Mouse (Mus musculus) forebrain, embryonic 10.5 days (tissue): ENCODE measurements around the gene Focad. TPM values are rescaled to one million over a fixed set of nuclear protein-coding genes. Genes with fewer than 3 reads are reported as not detected.
A peak's percentile ranks its signal among the peaks of the same experiment; 100 is the strongest.

Experiments used
- DNase-seq: peaks from one replicate; pipeline ENCODE4 v3.0.0-alpha.2; 2017; ENCODE audit warnings: low spot score; ENCODE audit errors: extremely low spot score
- H3K27ac ChIP-seq: fragments of 300-500 bp; sonication (generic); 2 replicates; pipeline ENCODE4 v1.5.1; 2016; ENCODE audit warnings: mild to moderate bottlenecking
- H3K27me3 ChIP-seq: fragments of 300-500 bp; sonication (generic); 2 replicates; pipeline ENCODE4 v1.6.1; 2016; ENCODE audit warnings: mild to moderate bottlenecking; ENCODE audit not compliant: poor library complexity, severe bottlenecking
- H3K36me3 ChIP-seq: fragments of 300-500 bp; sonication (generic); replicated peaks from 2 replicates; pipeline ENCODE4 v1.6.1; 2016; ENCODE audit warnings: mild to moderate bottlenecking, moderate library complexity
- H3K4me1 ChIP-seq: fragments of 300-500 bp; sonication (generic); 2 replicates; pipeline ENCODE4 v1.6.1; 2016
- H3K4me3 ChIP-seq: fragments of 300-500 bp; sonication (generic); 2 replicates; pipeline ENCODE4 v1.5.1; 2016; ENCODE audit warnings: mild to moderate bottlenecking, moderate library complexity
- H3K9me3 ChIP-seq: fragments of 300-500 bp; sonication (generic); 2 replicates; pipeline ENCODE4 v1.6.1; 2016; ENCODE audit warnings: mild to moderate bottlenecking, moderate library complexity
- WGBS: fragments of 180-500 bp; shearing (Covaris S2); methylation state at CpG from one replicate; pipeline ENCODE4 v1.1.7; 2016; 5-methylcytosine and 5-hydroxymethylcytosine counted together
- polyA plus RNA-seq: library from polyadenylated mRNA; unstranded; fragments of >200 nt; fragmentation: Nextera tagmentation; extraction: Ambion mirVana; gene quantifications from 2 replicates; pipeline ENCODE4 v1.2.1, GENCODE M21; 2016

Gene Focad
- 18.2 and 18.9 TPM in 2 replicates for polyA plus RNA-seq

DNA sequence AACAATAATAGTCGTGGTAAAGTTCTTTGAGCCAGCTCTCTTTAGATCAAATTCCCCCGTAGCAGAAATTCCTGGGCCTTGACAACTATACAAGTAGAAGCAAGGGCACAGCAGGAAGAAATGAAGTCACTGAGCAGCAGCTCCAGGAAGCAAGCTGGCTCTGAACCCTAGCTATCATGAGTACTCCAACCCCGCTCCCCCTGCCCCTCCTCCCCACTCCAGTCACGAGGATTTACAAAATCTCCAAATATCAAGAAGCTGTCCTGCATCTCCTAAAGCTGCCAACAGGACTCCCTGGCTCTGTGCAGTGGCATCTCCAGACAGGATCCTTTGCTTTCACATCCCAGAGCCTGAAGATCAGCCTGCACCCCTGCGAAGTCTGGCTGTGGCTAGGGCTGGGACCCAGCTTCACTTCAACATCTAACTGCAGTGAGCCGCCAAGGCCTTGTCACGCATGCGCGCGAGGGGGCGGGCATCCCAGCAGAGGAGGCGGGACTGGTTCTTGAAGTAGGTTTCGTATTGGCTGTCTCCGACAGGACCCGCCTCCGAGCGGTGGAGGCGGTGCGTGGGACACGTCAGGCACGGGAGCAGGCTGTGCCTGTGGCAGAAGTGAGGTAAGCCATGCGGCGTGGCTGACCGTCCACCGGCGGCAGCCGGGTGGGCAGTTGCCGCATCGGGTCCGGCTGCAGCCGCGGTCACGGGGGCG is at the start of gene Focad:
Gene Focad (plus strand): TSS at position 568 of the 706 bp plus-strand sequence.
- Histone ChIP-seq H3K4me1 (peaks cover 29% of the 10 kb centered on the region), H3K4me3 (peak within 1 kb of the TSS; percentile 91), H3K9me3 (no peaks in the 10 kb centered on the region), H3K27ac (peak within 1 kb of the TSS; percentile 92), H3K36me3 (no peaks in the 10 kb centered on the region), H3K27me3 (no peaks in the 10 kb centered on the region)
- under 1% methylated on average over 34 of the region's 34 CpGs for WGBS
- DNase-seq = peak; percentile 98

- WGBS = 92% methylated on average over 4 of the region's 4 CpGs
- no peaks in the 10 kb centered on the region for H3K36me3 ChIP-seq
- H3K4me3 ChIP-seq = no peak overlapping the region
- DNase-seq = no peak
- no peaks in the 10 kb centered on the region for H3K27me3 ChIP-seq
- H3K27ac ChIP-seq = no peak overlapping the region
- no peaks in the 10 kb centered on the region for H3K4me1 ChIP-seq
- H3K9me3 ChIP-seq = no peaks in the 10 kb centered on the region
Measured at GRCm38 (mm10) chr4:88045151-88045550, 49.3 kb upstream of the Focad start.

DNA sequence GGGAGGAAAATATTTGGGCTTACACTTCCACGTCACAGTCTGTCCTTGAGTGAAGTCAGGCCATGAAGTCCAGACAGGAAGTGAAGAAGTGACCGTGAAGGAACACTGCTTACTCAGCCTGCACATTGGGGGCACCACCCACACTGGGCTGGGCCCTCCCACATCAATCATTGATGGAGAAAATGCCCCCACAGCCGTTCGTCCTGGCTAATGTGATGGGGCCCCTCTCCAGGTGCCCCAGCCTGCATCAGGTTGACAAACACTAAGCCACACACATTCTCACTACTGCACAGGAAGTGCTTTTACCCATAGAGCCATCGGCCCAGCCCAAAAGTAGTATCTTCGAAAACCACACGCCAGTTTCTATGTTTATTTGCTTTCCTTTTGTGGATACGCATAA is 48.1 kb upstream of the Focad start:
- 81% methylated on average over 8 of the region's 8 CpGs for WGBS
- H3K36me3 ChIP-seq = no peaks in the 10 kb centered on the region

DNA sequence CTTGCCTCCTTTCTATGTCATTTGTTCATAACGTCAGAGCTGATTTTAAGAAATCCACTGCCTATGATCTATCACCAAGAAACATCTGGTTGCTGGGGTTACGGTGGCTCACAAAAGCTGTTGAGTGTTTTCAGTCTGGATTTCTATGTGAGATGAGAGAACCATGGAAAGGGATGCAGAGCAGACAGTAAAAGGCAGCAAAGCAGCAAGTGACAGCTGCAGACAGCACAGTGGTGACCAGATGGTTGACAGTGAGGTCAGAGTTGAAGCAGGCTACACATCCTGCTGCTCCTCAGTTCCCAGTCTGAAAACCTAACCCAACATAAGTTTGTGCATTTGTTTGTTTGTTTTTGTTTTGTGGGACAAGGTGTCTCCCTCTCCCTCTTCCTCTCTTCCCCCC is 19.0 kb upstream of the Focad start:
- no peak for DNase-seq

More for the DNA sequence above, 48.1 kb upstream of the Focad start:
- H3K4me1 ChIP-seq = no peaks in the 10 kb centered on the region
- DNase-seq = no peak
- H3K27ac ChIP-seq = no peak overlapping the region
- H3K9me3 ChIP-seq = no peaks in the 10 kb centered on the region
- H3K27me3 ChIP-seq = no peaks in the 10 kb centered on the region
- H3K4me3 ChIP-seq = no peak overlapping the region

GRCm38 (mm10) chr4:88078983-88079382 is 15.4 kb upstream of the Focad start:
- Histone ChIP-seq H3K27ac (no peak overlapping the region), H3K4me3 (no peak overlapping the region), H3K36me3 (no peaks in the 10 kb centered on the region), H3K9me3 (no peaks in the 10 kb centered on the region), H3K4me1 (0 out of 2 replicates have a peak, but pooled peaks cover 2% of the 10 kb centered on the region), H3K27me3 (no peaks in the 10 kb centered on the region)
- 73% methylated on average over 3 of the region's 3 CpGs for WGBS
- DNase-seq = no peak

More for the DNA sequence above, 19.0 kb upstream of the Focad start:
- 94% methylated on average over 2 of the region's 2 CpGs for WGBS
- Histone ChIP-seq H3K4me1 (0 out of 2 replicates have a peak, but pooled peaks cover 2% of the 10 kb centered on the region), H3K9me3 (no peaks in the 10 kb centered on the region), H3K4me3 (no peak overlapping the region), H3K36me3 (no peaks in the 10 kb centered on the region), H3K27ac (no peak overlapping the region), H3K27me3 (no peaks in the 10 kb centered on the region)

GRCm38 (mm10) chr4:88081417-88081816 is 13.0 kb upstream of the Focad start:
- Histone ChIP-seq H3K36me3 (no peaks in the 10 kb centered on the region), H3K4me3 (no peak overlapping the region), H3K27ac (no peak overlapping the region), H3K9me3 (no peaks in the 10 kb centered on the region), H3K4me1 (0 out of 2 replicates have a peak, but pooled peaks cover 2% of the 10 kb centered on the region), H3K27me3 (no peaks in the 10 kb centered on the region)
- no peak for DNase-seq
- 85% methylated on average over 5 of the region's 5 CpGs for WGBS

DNA sequence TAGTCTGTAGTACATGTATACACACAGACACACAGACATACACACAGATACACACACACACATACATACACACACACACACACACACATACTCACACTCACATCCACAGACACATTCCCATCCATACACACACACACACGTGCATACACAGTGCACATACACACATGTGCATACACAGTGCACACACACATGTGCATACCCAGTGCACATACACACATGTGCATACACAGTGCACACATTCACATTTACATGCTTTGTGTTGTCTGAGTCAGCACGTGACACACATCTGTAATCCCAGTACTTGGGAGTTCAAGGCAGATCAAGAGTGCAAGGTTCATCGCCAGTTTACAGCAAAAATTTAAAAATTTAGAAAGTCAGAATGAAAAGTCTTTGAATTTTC is 12.5 kb upstream of the Focad start:
- no peak overlapping the region for H3K27ac ChIP-seq
- 91% methylated on average over 3 of the region's 3 CpGs for WGBS
- H3K4me1 ChIP-seq = 0 out of 2 replicates have a peak, but pooled peaks cover under 1% of the 10 kb centered on the region
- H3K4me3 ChIP-seq = no peak overlapping the region
- H3K27me3 ChIP-seq = no peaks in the 10 kb centered on the region
- no peaks in the 10 kb centered on the region for H3K36me3 ChIP-seq
- H3K9me3 ChIP-seq = no peaks in the 10 kb centered on the region
- no peak for DNase-seq

DNA sequence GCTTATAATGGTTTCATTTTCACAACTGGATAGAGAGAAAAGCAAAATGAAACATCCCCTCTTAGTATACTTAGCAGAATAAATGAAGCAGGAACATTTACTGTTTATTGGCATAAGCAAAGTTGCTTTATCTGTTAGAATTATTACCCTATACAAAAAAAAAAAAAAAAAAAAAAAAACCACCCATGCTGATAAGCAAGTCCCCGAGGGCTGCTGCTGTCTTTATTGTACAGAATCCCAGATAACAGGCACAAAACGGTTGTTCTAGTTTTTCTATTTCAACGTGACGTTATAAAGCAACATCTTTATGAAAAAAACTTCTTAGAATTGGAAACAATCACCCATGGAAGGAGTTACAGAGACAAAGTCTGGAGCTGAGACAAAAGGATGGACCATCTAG is 12.0 kb upstream of the Focad start:
- Histone ChIP-seq H3K4me3 (no peak overlapping the region), H3K4me1 (no peaks in the 10 kb centered on the region), H3K36me3 (no peaks in the 10 kb centered on the region), H3K27me3 (no peaks in the 10 kb centered on the region), H3K9me3 (no peaks in the 10 kb centered on the region), H3K27ac (no peak overlapping the region)
- WGBS = 93% methylated on average over 4 of the region's 4 CpGs
- DNase-seq = no peak

DNA sequence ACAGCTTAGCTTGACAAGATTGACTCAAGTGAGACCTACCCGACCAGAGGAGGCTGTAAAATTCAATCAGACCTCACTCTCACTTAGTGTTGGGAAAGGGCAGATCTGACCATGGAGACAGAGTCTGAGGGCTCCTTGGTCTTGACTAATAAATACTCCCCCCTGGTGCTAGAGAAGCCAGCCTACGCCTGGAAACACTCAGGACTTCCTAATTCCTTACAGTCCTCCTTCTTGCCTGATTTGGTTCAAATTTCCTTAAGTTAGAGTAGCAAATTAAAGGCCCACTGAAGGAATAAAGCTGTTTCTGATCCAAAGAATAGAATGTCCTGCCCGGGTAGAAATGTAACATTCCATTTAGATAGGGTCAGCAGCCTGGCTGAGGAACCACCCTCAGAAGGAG is 10.6 kb upstream of the Focad start:
- no peak overlapping the region for H3K4me3 ChIP-seq
- no peaks in the 10 kb centered on the region for H3K36me3 ChIP-seq
- no peaks in the 10 kb centered on the region for H3K4me1 ChIP-seq
- DNase-seq = no peak
- no peaks in the 10 kb centered on the region for H3K9me3 ChIP-seq
- WGBS = 65% methylated on average over 3 of the region's 3 CpGs
- no peak overlapping the region for H3K27ac ChIP-seq
- H3K27me3 ChIP-seq = no peaks in the 10 kb centered on the region

DNA sequence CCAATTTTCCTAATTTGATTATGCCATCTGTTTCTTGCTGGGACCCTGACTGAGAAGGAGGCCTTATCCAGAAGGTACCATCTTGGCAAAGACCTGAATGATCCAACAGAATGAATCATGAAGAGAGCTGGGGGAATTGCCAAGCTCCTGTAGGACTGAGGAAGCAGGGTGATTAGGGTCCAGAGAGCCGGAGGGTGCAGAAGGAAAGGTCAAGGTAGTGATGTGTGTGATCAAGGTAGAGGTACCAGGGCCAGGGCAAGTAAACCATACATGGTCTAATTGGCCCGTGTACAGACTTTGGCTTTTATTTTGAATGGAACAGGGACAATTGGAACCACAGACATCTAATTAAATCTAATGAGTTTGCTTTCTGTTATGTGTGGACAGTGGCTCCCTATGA is 4.1 kb upstream of the Focad start:
- H3K4me3 ChIP-seq = no peak overlapping the region
- 83% methylated on average over 2 of the region's 2 CpGs for WGBS
- DNase-seq = no peak

GRCm38 (mm10) chr4:88094768-88095420 is 465 bp downstream of the Focad start:
- peak overlapping the region; percentile 92 for H3K27ac ChIP-seq
- H3K27me3 ChIP-seq = no peaks in the 10 kb centered on the region
- no peaks in the 10 kb centered on the region for H3K9me3 ChIP-seq
- peaks cover 29% of the 10 kb centered on the region for H3K4me1 ChIP-seq
- WGBS = under 1% methylated on average over 30 of the region's 30 CpGs
- peak; percentile 49 for DNase-seq
- H3K4me3 ChIP-seq = peak overlapping the region; percentile 91
- no peaks in the 10 kb centered on the region for H3K36me3 ChIP-seq

More for the DNA sequence above, 4.1 kb upstream of the Focad start:
- peaks cover 25% of the 10 kb centered on the region for H3K4me1 ChIP-seq
- H3K9me3 ChIP-seq = no peaks in the 10 kb centered on the region
- H3K36me3 ChIP-seq = no peaks in the 10 kb centered on the region
- H3K27me3 ChIP-seq = no peaks in the 10 kb centered on the region
- no peak overlapping the region for H3K27ac ChIP-seq

GRCm38 (mm10) chr4:88095693-88096092 is 1.3 kb downstream of the Focad start:
- H3K27me3 ChIP-seq = no peaks in the 10 kb centered on the region
- no peak overlapping the region for H3K4me3 ChIP-seq
- no peaks in the 10 kb centered on the region for H3K36me3 ChIP-seq
- no peak overlapping the region for H3K27ac ChIP-seq
- peaks cover 23% of the 10 kb centered on the region for H3K4me1 ChIP-seq
- H3K9me3 ChIP-seq = no peaks in the 10 kb centered on the region
- no peak for DNase-seq
- WGBS = 76% methylated on average over 2 of the region's 2 CpGs

GRCm38 (mm10) chr4:88108585-88108984 is 14.2 kb downstream of the Focad start:
- no peak for DNase-seq
- 93% methylated on average over 3 of the region's 3 CpGs for WGBS

More at GRCm38 (mm10) chr4:88108585-88108984, 14.2 kb downstream of the Focad start:
- Histone ChIP-seq H3K36me3 (no peaks in the 10 kb centered on the region), H3K4me3 (no peak overlapping the region), H3K4me1 (peaks cover 9% of the 10 kb centered on the region), H3K27me3 (no peaks in the 10 kb centered on the region), H3K27ac (no peak overlapping the region), H3K9me3 (no peaks in the 10 kb centered on the region)
